Mouse (Mus musculus) intestine, embryonic 16.5 days (tissue): ENCODE data around the gene Acp1. TPM values are rescaled to one million over a fixed set of nuclear protein-coding genes. Genes with fewer than 3 reads are reported as not detected.

Source experiments
- ATAC-seq: fragments of 200-750 bp; cut with Nextera tagmentation; 2 replicates; pipeline ENCODE4 v1.8.0; 2017; ENCODE audit warnings: moderate TSS enrichment, moderate library complexity
- H3K27ac ChIP-seq: fragments of 300-500 bp; sonication (generic); 2 replicates; pipeline ENCODE4 v1.5.1; 2014; ENCODE audit warnings: mild to moderate bottlenecking, low read length
- H3K27me3 ChIP-seq: fragments of 300-500 bp; sonication (generic); replicated peaks from 2 replicates; pipeline ENCODE4 v1.6.1; 2014; ENCODE audit warnings: low read length, control low read depth, mixed read lengths; ENCODE audit not compliant: control insufficient read depth, insufficient read depth
- H3K36me3 ChIP-seq: fragments of 300-500 bp; sonication (generic); 2 replicates; pipeline ENCODE4 v1.6.1; 2014; ENCODE audit warnings: low read length, control low read depth; ENCODE audit not compliant: control insufficient read depth, insufficient read depth
- H3K4me1 ChIP-seq: fragments of 300-500 bp; sonication (generic); 2 replicates; pipeline ENCODE4 v1.6.1; 2014; ENCODE audit warnings: low read length, control low read depth, mixed read lengths; ENCODE audit not compliant: control insufficient read depth, insufficient read depth
- H3K4me2 ChIP-seq: fragments of 300-500 bp; sonication (generic); 2 replicates; pipeline ENCODE4 v1.6.1; 2014; ENCODE audit warnings: low read depth, low read length, control low read depth
- H3K4me3 ChIP-seq: fragments of 300-500 bp; sonication (generic); 2 replicates; pipeline ENCODE4 v1.5.1; 2014; ENCODE audit warnings: mild to moderate bottlenecking, low read length
- H3K9ac ChIP-seq: fragments of 300-500 bp; sonication (generic); 2 replicates; pipeline ENCODE4 v1.6.1; 2014; ENCODE audit warnings: low read depth, low read length
- H3K9me3 ChIP-seq: fragments of 300-500 bp; sonication (generic); 2 replicates; pipeline ENCODE4 v1.6.1; 2016; ENCODE audit warnings: low read length, control low read depth; ENCODE audit not compliant: control insufficient read depth
- WGBS: fragments of 180-500 bp; shearing (Covaris S2); extraction: QIAGEN DNeasy Blood & Tissue Kit; methylation state at CpG from one replicate; pipeline ENCODE4 v1.1.7; 2014; 5-methylcytosine and 5-hydroxymethylcytosine counted together
- polyA plus RNA-seq: library from polyadenylated mRNA; unstranded; fragments of >200 nt; fragmentation: Nextera tagmentation; extraction: Ambion mirVana; gene quantifications from 2 replicates; pipeline ENCODE4 v1.2.1, GENCODE M21; 2015

Acp1 gene
- polyA plus RNA-seq, 1 experiment from 2014 or later, result 172 TPM

DNA sequence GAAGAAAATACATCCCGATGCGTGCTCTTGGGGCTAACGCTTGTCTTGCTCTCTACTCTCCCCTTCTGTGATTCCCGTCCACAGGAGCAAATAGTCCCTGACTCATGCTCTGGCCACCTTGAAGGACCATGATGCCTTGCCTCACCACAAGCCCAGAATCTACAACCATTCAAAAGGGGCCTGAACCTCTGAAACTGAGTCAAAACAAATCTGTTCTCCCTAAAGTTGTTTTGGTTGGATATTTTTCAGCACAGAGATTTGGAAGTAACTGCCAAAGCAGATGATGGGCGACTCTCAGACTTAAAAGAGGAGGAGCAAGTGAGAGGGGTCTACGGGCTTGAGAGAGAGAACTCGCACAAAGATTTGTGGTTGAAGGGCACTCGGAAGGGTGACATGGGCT lies 529 bp downstream of the Acp1 start:
- Histone ChIP-seq H3K27ac (peak overlapping the region; percentile 37), H3K36me3 (no peaks in the 10 kb centered on the region), H3K9me3 (no peaks in the 10 kb centered on the region), H3K27me3 (no peaks in the 10 kb centered on the region), H3K9ac (peak overlapping the region; percentile 84), H3K4me2 (peak overlapping the region; percentile 85), H3K4me3 (peak overlapping the region; percentile 82), H3K4me1 (peaks cover 17% of the 10 kb centered on the region)
- ATAC-seq, result no peak; the same call in 1 of the 2 replicates
- 14% methylated on average over 8 of the region's 8 CpGs for WGBS

DNA sequence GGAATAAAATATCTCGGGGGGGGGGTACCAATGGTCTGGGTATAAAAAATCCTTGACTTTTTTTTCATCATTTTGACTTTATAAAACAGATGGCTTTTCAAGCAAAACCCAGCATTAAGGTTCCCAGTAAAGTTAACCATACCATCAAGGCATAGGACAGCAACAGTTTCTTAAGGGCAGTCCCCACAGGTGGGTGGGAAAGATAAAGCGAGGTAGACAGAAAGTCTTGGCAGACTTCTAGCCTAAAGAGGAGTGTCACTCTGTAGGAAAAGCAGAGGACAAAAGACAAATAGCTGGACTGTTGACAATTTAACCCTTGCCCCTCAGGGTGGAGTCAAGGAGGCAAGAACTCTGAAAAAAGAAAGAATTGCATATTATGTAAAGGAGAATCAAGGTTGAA lies 1.5 kb downstream of the Acp1 start:
- Histone ChIP-seq H3K9me3 (no peaks in the 10 kb centered on the region), H3K4me1 (peaks cover 17% of the 10 kb centered on the region), H3K27ac (no peak overlapping the region), H3K4me2 (0 out of 2 replicates have a peak overlapping the region, but pooled peaks have one; percentile 85), H3K9ac (no peak overlapping the region), H3K36me3 (0 out of 2 replicates have a peak, but pooled peaks cover 3% of the 10 kb centered on the region), H3K27me3 (no peaks in the 10 kb centered on the region), H3K4me3 (no peak overlapping the region)
- 83% methylated on average over 2 of the region's 2 CpGs for WGBS
- no peak for ATAC-seq

DNA sequence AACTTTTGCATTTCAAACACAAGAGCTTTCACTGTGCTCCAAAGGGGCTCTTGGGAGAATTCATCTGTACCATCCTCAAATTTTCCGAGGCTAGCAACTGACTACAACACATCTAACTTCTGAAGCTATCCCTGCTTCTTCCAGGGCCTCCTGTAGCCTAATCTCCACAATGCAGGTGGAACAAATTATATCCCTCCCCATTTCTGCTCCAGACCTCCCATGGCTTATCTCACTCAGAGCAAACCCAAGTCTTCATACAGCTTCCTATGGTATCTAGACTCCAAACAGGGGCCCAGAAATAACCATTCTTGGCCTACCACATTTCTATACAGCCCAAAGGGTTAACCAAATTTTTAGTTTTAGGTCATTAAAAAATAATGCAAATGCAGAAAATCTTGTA lies 2.7 kb downstream of the Acp1 start:
- H3K4me3 ChIP-seq, result no peak overlapping the region
- no peak overlapping the region for H3K4me2 ChIP-seq
- ATAC-seq, result no peak
- H3K36me3 ChIP-seq, result 0 out of 2 replicates have a peak, but pooled peaks cover 3% of the 10 kb centered on the region
- WGBS, result 93% methylated on average over 1 of the region's 1 CpGs
- no peak overlapping the region for H3K9ac ChIP-seq
- no peak overlapping the region for H3K27ac ChIP-seq
- H3K9me3 ChIP-seq, result no peaks in the 10 kb centered on the region
- H3K27me3 ChIP-seq, result no peaks in the 10 kb centered on the region
- H3K4me1 ChIP-seq, result peaks cover 17% of the 10 kb centered on the region

DNA sequence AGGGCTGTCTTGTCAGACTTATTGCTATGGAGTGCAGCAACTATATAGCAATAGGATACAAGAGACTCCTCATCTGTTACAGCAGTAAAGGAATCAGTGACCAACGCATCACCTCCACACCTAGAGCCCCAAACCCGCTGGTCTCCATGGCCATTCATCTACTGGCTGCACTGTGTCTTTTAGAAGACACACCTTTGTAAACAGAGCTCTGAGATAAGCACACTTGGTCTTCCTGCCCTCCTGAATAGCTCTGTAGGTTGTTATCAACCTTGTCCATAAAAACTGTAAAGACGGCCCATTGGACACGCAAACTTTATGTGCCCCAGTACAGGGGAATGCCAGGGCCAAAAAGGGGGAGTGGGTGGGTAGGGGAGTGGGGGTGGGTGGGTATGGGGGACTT lies 14.3 kb downstream of the Acp1 start:
- no peaks in the 10 kb centered on the region for H3K27me3 ChIP-seq
- peak; percentile 74 for ATAC-seq
- no peaks in the 10 kb centered on the region for H3K4me1 ChIP-seq
- no peak overlapping the region for H3K9ac ChIP-seq
- no peak overlapping the region for H3K4me3 ChIP-seq
- no peak overlapping the region for H3K27ac ChIP-seq
- H3K4me2 ChIP-seq, result no peak overlapping the region
- no peaks in the 10 kb centered on the region for H3K9me3 ChIP-seq
- H3K36me3 ChIP-seq, result no peaks in the 10 kb centered on the region
- 71% methylated on average over 4 of the region's 4 CpGs for WGBS

DNA sequence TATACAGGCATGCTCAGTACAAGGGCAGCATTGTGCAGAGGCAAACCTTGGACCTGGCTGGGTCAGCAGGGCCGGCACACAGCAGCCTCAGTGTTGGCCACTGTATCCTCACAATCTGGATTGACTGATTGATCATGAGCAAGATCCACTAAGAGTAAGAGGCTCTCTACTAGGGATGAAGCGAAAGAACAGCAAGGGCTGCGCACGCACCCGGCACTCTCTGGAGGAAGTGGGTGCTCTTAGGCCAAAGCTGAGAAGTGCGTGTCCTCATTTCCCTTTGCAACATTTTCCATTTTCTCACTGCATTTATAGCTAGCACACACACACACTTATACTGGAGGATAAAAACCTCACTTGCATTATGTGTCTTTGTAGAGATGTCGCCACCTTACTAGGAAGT lies 20.0 kb downstream of the Acp1 start:
- Histone ChIP-seq H3K4me3 (no peak overlapping the region), H3K27ac (no peak overlapping the region), H3K9me3 (no peaks in the 10 kb centered on the region), H3K9ac (no peak overlapping the region), H3K36me3 (no peaks in the 10 kb centered on the region), H3K27me3 (no peaks in the 10 kb centered on the region), H3K4me1 (no peaks in the 10 kb centered on the region), H3K4me2 (no peak overlapping the region)
- ATAC-seq, result no peak
- 87% methylated on average over 7 of the region's 7 CpGs for WGBS

DNA sequence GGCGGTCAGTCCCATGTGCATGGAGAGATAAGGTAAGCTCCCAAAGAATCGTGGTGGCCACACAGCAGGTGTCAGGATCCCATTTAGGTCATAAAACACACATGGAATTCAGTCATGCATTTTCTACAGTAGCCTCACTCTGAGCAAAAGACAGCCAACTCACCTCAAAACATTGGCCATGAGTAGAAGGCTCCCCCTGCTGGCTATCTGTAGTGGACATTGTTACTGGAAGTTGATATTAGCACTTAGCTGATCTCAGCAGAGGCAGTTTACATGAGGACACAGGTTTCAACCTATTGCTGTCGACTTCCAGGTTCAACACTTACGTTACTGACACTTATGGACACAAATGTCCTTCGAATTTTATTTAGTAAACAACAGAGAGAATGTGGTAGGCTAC lies 21.3 kb downstream of the Acp1 start:
- WGBS, result 34% methylated on average over 5 of the region's 5 CpGs
- ATAC-seq, result peak; percentile 53
- peaks cover 9% of the 10 kb centered on the region; the same call in 1 of the 2 replicates for H3K27me3 ChIP-seq

DNA sequence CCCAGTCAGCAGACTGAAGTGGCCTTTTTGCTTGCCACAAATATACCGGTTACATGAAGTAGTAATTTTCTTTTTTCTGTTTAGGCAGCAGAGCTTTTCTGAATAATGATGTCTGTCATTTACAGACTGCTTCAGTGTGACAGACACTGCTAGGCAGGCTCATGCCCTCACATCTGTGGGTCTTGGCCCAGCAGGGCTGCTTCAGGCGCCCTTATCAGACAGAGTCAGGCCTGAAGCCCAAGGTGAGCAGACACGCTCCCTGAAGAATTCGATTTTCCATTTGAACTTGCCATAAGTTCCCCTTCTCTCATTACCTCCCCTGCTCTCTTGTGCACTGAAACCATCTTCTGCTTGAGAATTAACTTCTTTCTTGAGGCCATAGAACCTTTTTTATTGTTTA lies 23.4 kb downstream of the Acp1 start:
- Histone ChIP-seq H3K36me3 (no peaks in the 10 kb centered on the region), H3K4me3 (no peak overlapping the region), H3K9me3 (no peaks in the 10 kb centered on the region), H3K4me2 (no peak overlapping the region), H3K4me1 (peaks cover 12% of the 10 kb centered on the region), H3K27me3 (peaks cover 29% of the 10 kb centered on the region), H3K9ac (no peak overlapping the region), H3K27ac (no peak overlapping the region)
- ATAC-seq, result no peak
- WGBS, result 83% methylated on average over 4 of the region's 4 CpGs

More for the DNA sequence above, 21.3 kb downstream of the Acp1 start:
- Histone ChIP-seq H3K36me3 (no peaks in the 10 kb centered on the region), H3K4me1 (no peaks in the 10 kb centered on the region), H3K27ac (no peak overlapping the region), H3K9ac (no peak overlapping the region), H3K9me3 (no peaks in the 10 kb centered on the region), H3K4me3 (no peak overlapping the region), H3K4me2 (no peak overlapping the region)

DNA sequence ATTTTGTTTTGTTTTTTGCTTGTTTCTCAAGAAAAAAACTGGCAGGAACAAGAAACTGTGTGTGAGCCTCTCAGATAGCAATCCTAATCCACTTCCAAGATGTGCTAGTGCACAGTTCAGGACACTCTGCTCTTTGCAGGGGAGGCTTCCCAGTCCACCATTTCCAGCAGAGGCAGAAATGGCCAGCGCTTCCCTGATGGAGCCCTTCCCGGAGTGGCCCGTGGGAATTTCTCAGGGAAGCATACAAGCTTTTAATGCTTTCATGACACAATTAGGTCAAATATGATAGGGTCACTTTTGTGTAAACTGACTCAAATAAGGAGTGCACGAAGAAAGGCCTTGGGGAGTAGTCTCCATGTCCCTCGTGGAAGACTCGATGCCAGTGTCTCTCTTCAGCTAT lies 25.5 kb downstream of the Acp1 start:
- H3K4me2 ChIP-seq, result no peak overlapping the region
- H3K9ac ChIP-seq, result no peak overlapping the region
- no peak overlapping the region for H3K27ac ChIP-seq
- H3K9me3 ChIP-seq, result no peaks in the 10 kb centered on the region
- H3K4me3 ChIP-seq, result no peak overlapping the region
- peaks cover 39% of the 10 kb centered on the region for H3K27me3 ChIP-seq
- WGBS, result 74% methylated on average over 6 of the region's 6 CpGs
- peaks cover 12% of the 10 kb centered on the region for H3K4me1 ChIP-seq
- no peak for ATAC-seq
- no peaks in the 10 kb centered on the region for H3K36me3 ChIP-seq

DNA sequence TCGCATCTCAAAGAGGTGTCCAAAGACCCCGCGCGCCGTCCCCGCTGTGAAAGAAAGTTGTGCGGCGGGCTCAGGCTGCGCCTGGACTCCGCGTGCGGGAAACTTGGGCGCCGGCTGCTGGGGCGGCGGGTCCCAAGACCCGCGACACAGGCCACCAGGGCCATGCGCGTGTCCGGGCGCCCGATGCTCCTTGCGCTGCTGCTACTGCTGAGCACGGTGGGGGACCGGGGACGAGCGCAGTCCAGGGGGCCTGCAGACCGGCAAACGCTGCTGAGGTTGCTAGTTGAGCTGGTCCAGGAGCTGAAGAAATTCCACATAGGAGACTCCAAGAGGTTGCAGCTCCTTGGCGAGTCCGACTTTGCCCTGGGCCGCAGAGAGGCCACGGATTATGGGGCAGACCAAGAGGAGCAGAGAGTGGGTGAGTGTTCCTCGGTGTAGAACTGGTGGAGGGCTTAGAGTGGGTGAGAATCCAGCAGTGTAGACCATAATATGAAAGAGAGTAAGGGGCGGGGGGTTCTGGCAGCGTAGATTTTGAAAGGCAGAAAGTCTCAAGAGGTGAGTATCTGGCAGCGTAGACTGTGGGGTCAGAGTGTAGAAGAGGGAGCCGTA lies 26.7 kb downstream of the Acp1 start:
- H3K36me3 ChIP-seq, result no peaks in the 10 kb centered on the region
- peaks cover 12% of the 10 kb centered on the region for H3K4me1 ChIP-seq
- WGBS, result 9% methylated on average over 39 of the region's 39 CpGs
- no peak overlapping the region for H3K27ac ChIP-seq
- no peaks in the 10 kb centered on the region for H3K9me3 ChIP-seq
- H3K27me3 ChIP-seq, result peaks cover 39% of the 10 kb centered on the region
- ATAC-seq, result peak; percentile 53; the same call in 1 of the 2 replicates
- peak overlapping the region; percentile 49 for H3K9ac ChIP-seq
- H3K4me3 ChIP-seq, result peak overlapping the region; percentile 59
- H3K4me2 ChIP-seq, result peak overlapping the region; percentile 94
